Mouse (Mus musculus) thymus, postnatal 36 days (tissue): ENCODE results near the gene Smarcb1.

ENCODE experiments used
- DNase-seq, 2 experiments: peaks; one replicate each; pipeline ENCODE4 v3.0.0; 2022; ENCODE audit warnings: mixed read lengths in 2 of 2

Smarcb1 gene

GRCm38 (mm10) chr10:75854791-75855190 is 66.6 kb downstream of the Smarcb1 start:
- DNase-seq: no peak

- no peak for DNase-seq
Observed at GRCm38 (mm10) chr10:75854096-75854495, 67.3 kb downstream of the Smarcb1 start.

- DNase-seq: peak; percentile 78 to 79
Observed at GRCm38 (mm10) chr10:75853452-75853851, 68.0 kb downstream of the Smarcb1 start.

GRCm38 (mm10) chr10:75852539-75853125 is 68.8 kb downstream of the Smarcb1 start:
- DNase-seq: no peak

- DNase-seq: no peak
Observed at GRCm38 (mm10) chr10:75851681-75852080, 69.7 kb downstream of the Smarcb1 start.

GRCm38 (mm10) chr10:75851076-75851475 is 70.3 kb downstream of the Smarcb1 start:
- no peak for DNase-seq

GRCm38 (mm10) chr10:75848382-75848781 is 73.0 kb downstream of the Smarcb1 start:
- DNase-seq: peak in 1 of 2 experiments; percentile 43
